Mouse (Mus musculus) thymus, postnatal 14 days (tissue): ENCODE measurements at regions not wholly inside any gene's neighbourhood (a gene's known extent, or its start where the extent isn't known, plus 50 kb on each side); places are given as distances from the start of the nearest gene placed in this dataset.
"Not testable (repeated sequence)": the region's sequence is repeated elsewhere in the genome, so short reads cannot be mapped to it uniquely, and the experiment has no call there.

Experiments
- DNase-seq: peaks from one replicate; pipeline ENCODE4 v3.0.0; 2021

GRCm38 (mm10) chr12:113241373-113242193 is 55.9 kb downstream of the Tmem121 start:
- DNase-seq = no peak

- no peak for DNase-seq
These were observed 56.4 kb downstream of the Tmem121 start for GRCm38 (mm10) chr12:113242194-113242510.

GRCm38 (mm10) chr12:113244685-113245084 is 59.0 kb downstream of the Tmem121 start:
- no peak for DNase-seq

GRCm38 (mm10) chr12:113253446-113254424 is 68.0 kb downstream of the Tmem121 start:
- DNase-seq = not testable (repeated sequence)

GRCm38 (mm10) chr12:113255331-113255730 is 69.6 kb downstream of the Tmem121 start:
- DNase-seq = no peak

- no peak for DNase-seq
These were observed 70.9 kb downstream of the Tmem121 start for GRCm38 (mm10) chr12:113256628-113257027.

GRCm38 (mm10) chr12:113257243-113257642 is 71.5 kb downstream of the Tmem121 start:
- DNase-seq = peak; percentile 25

GRCm38 (mm10) chr12:113259476-113259875 is 73.7 kb downstream of the Tmem121 start:
- no peak for DNase-seq

GRCm38 (mm10) chr12:113260304-113260703 is 74.6 kb downstream of the Tmem121 start:
- DNase-seq = no peak

GRCm38 (mm10) chr12:113275934-113276333 is 90.2 kb downstream of the Tmem121 start:
- no peak for DNase-seq

- no peak for DNase-seq
These were observed 90.7 kb downstream of the Tmem121 start for GRCm38 (mm10) chr12:113276355-113276942.

GRCm38 (mm10) chr12:113277741-113278140 is 92.0 kb downstream of the Tmem121 start:
- DNase-seq = no peak

- DNase-seq = no peak
These were observed 106.5 kb downstream of the Tmem121 start for GRCm38 (mm10) chr12:113292029-113292809.

- no peak for DNase-seq
These were observed 110.2 kb downstream of the Tmem121 start for GRCm38 (mm10) chr12:113295924-113296323.

- no peak for DNase-seq
These were observed 120.2 kb downstream of the Tmem121 start for GRCm38 (mm10) chr12:113305973-113306372.

- DNase-seq = no peak
These were observed 127.6 kb downstream of the Tmem121 start for GRCm38 (mm10) chr12:113313319-113313718.

GRCm38 (mm10) chr12:113314624-113315023 is 128.9 kb downstream of the Tmem121 start:
- no peak for DNase-seq

GRCm38 (mm10) chr12:113321086-113321485 is 135.4 kb downstream of the Tmem121 start:
- no peak for DNase-seq

- DNase-seq = no peak
These were observed 136.4 kb downstream of the Tmem121 start for GRCm38 (mm10) chr12:113322173-113322572.

GRCm38 (mm10) chr12:113327851-113328250 is 142.1 kb downstream of the Tmem121 start:
- DNase-seq = no peak

GRCm38 (mm10) chr12:113330266-113330665 is 144.5 kb downstream of the Tmem121 start:
- no peak for DNase-seq

GRCm38 (mm10) chr12:113332226-113332625 is 146.5 kb downstream of the Tmem121 start:
- no peak for DNase-seq
